ENCODE assay signal across 9 mouse cellular contexts in genomic region chr13:51918781-51919170, GRCm38 (mm10).
A peak's percentile ranks its signal among the peaks of the same experiment; 100 is the strongest.
DNase-seq lines count a peak whose midpoint lies in the region; ATAC-seq and TF ChIP-seq lines count a peak whose summit lies in the region.
"Had no signal": no experiment of that assay in that cellular context is flagged by ENCODE, and none has a peak within 500 bp of the region (broad histone marks: within the 10 kb centered on the region; RNA-seq: fewer than 3 reads in every experiment).

No protein-coding gene starts in this region.

- peak; percentile 5; the same call in 1 of the 2 replicates for ATAC-seq in embryonic facial prominence, embryonic 14.5 days (ENCODE audit: low read depth)
- peak; percentile 77 for ATAC-seq in intestine, embryonic 15.5 days
- no peak for ATAC-seq in midbrain, postnatal 0 days (ENCODE audit: low FRiP score)
- no peak for ATAC-seq in megakaryocyte-erythroid progenitor cell, adult 5-6 weeks (replicated peaks; ENCODE audit: low FRiP score, low TSS enrichment, poor library complexity, severe bottlenecking)

- no peaks in the 10 kb centered on the region for H3K36me3 ChIP-seq in embryonic facial prominence, embryonic 14.5 days (ENCODE audit: control insufficient read depth, insufficient read depth, low read length)
- H3K36me3 ChIP-seq in intestine, embryonic 15.5 days, result no peaks in the 10 kb centered on the region
- no peaks in the 10 kb centered on the region for H3K36me3 ChIP-seq in midbrain, postnatal 0 days (ENCODE audit: insufficient read depth, low read length)
- H3K36me3 ChIP-seq: limb, embryonic 15.5 days had no signal

- no peak for TF ChIP-seq CTCF in midbrain, postnatal 0 days (IDR thresholded peaks at IDR 0.05)

- H3K27me3 ChIP-seq in embryonic facial prominence, embryonic 14.5 days (replicated peaks; ENCODE audit: control insufficient read depth, insufficient read depth, low read length), result 0 out of 2 replicates have a peak, but pooled peaks cover 5% of the 10 kb centered on the region
- no peaks in the 10 kb centered on the region for H3K27me3 ChIP-seq in intestine, embryonic 15.5 days (replicated peaks)
- H3K27me3 ChIP-seq in midbrain, postnatal 0 days (ENCODE audit: insufficient read depth, low read length), result peaks cover 15% of the 10 kb centered on the region

- WGBS in embryonic facial prominence, embryonic 14.5 days, result 24% methylated on average over 10 of the region's 10 CpGs
- 41% methylated on average over 10 of the region's 10 CpGs for WGBS in intestine, embryonic 15.5 days
- WGBS in midbrain, postnatal 0 days, result 20% methylated on average over 10 of the region's 10 CpGs

- DNase-seq in cerebellum, adult 9-11 months, result peak; percentile 49
- DNase-seq in cerebellum, adult 11 months, result no peak
- peak; percentile 64 for DNase-seq in embryonic facial prominence, embryonic 14.5 days (ENCODE audit: low spot score)
- peak; percentile 48 for DNase-seq in midbrain, postnatal 0 days (ENCODE audit: low spot score)
- no peak for DNase-seq in layer of hippocampus, adult 8-10 months (ENCODE audit: low spot score in 2 of 2)
- DNase-seq in heart, adult 9 months (ENCODE audit: low spot score in 2 of 2), result no peak

- peaks cover 34% of the 10 kb centered on the region for H3K4me1 ChIP-seq in embryonic facial prominence, embryonic 14.5 days (ENCODE audit: control insufficient read depth, insufficient read depth, low read length)
- H3K4me1 ChIP-seq in intestine, embryonic 15.5 days (replicated peaks), result peaks cover 34% of the 10 kb centered on the region
- peaks cover 16% of the 10 kb centered on the region for H3K4me1 ChIP-seq in midbrain, postnatal 0 days (ENCODE audit: insufficient read depth, low read length)

- no peaks in the 10 kb centered on the region for H3K9me3 ChIP-seq in embryonic facial prominence, embryonic 14.5 days (ENCODE audit: control insufficient read depth, low read length)
- H3K9me3 ChIP-seq in intestine, embryonic 15.5 days, result no peaks in the 10 kb centered on the region
- no peaks in the 10 kb centered on the region for H3K9me3 ChIP-seq in midbrain, postnatal 0 days (ENCODE audit: low read length)
- H3K9me3 ChIP-seq: limb, embryonic 15.5 days had no signal

- H3K4me2 ChIP-seq in embryonic facial prominence, embryonic 14.5 days (ENCODE audit: low read depth, low read length), result no peak overlapping the region
- no peak overlapping the region; the same call in 1 of the 2 replicates for H3K4me2 ChIP-seq in intestine, embryonic 15.5 days (replicated peaks)
- no peak overlapping the region for H3K4me2 ChIP-seq in midbrain, postnatal 0 days (ENCODE audit: low read depth, low read length, poor library complexity, severe bottlenecking)
- H3K4me2 ChIP-seq: limb, embryonic 15.5 days had no signal

- no peak overlapping the region for H3K27ac ChIP-seq in embryonic facial prominence, embryonic 14.5 days (replicated peaks; ENCODE audit: low read depth, low read length)
- H3K27ac ChIP-seq in intestine, embryonic 15.5 days, result no peak overlapping the region
- H3K27ac ChIP-seq in midbrain, postnatal 0 days (ENCODE audit: low read depth, low read length), result no peak overlapping the region
- H3K27ac ChIP-seq: limb, embryonic 15.5 days had no signal

- no peak overlapping the region for H3K9ac ChIP-seq in embryonic facial prominence, embryonic 14.5 days (ENCODE audit: low read depth, low read length)
- H3K9ac ChIP-seq in intestine, embryonic 15.5 days, result no peak overlapping the region
- no peak overlapping the region for H3K9ac ChIP-seq in midbrain, postnatal 0 days (replicated peaks; ENCODE audit: low read length, poor library complexity, severe bottlenecking)
- H3K9ac ChIP-seq: limb, embryonic 15.5 days had no signal

- no peak overlapping the region for H3K4me3 ChIP-seq in embryonic facial prominence, embryonic 14.5 days (ENCODE audit: low read depth, low read length)
- no peak overlapping the region for H3K4me3 ChIP-seq in intestine, embryonic 15.5 days (replicated peaks)
- no peak overlapping the region for H3K4me3 ChIP-seq in midbrain, postnatal 0 days (ENCODE audit: low read depth, low read length)
- H3K4me3 ChIP-seq: limb, embryonic 15.5 days had no signal

Comparison
In these comparisons a context has a peak if more than half of its experiments do, and no peak if none do; other contexts are left out.
1. DNase-seq: peak in cerebellum, adult 9-11 months (single experiment), embryonic facial prominence, embryonic 14.5 days (single experiment) and midbrain, postnatal 0 days (single experiment); none in cerebellum, adult 11 months (single experiment), layer of hippocampus, adult 8-10 months (0 of 2) and heart, adult 9 months (0 of 2).
2. ATAC-seq: peak in embryonic facial prominence, embryonic 14.5 days (single experiment) and intestine, embryonic 15.5 days (single experiment); none in midbrain, postnatal 0 days (single experiment) and megakaryocyte-erythroid progenitor cell, adult 5-6 weeks (single experiment).